Mouse (Mus musculus): ENCODE results near the gene Abcc9. TPM values are rescaled to one million over a fixed set of nuclear protein-coding genes. Genes with fewer than 3 reads are reported as not detected.

Abcc9 gene
- total RNA-seq (2021) = 100 to 1,000 TPM; 220 to 258 TPM

GRCm38 (mm10) chr6:142701652-142702637, at the start of gene Abcc9:
Gene Abcc9, minus strand, starts transcription at chr6:142702315.
- DNase-seq = peak; percentile 72 to 74
- intact Hi-C loops (cut with DNase I) = no loop called here

DNA sequence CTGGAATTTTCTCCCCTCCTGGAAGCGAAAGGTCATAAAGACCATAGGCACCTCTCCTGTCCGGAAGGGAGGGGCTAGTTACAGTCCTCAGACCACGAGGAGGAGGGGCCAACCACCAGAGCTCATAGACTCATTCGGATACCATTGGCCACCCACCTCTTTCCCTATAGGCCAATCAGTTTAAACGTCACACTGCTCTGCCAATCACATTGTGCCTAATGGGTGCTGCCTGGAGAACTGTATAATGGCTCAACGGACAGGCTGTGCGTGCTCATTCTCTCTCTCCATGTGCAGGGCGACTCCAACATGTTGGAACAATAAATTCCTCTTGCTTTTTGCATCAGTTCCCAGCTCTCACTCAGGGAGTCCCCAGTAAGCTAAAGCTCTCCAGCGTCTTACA, 49.2 kb upstream of the Abcc9 start:
- DNase-seq = no peak
- intact Hi-C loops (cut with DNase I) = loop anchor here (10.0 kb wide), 1 partner anchor 367 kb away; the partner anchor contains the start of genes Golt1b and Recql

GRCm38 (mm10) chr6:142748057-142748708, 46.1 kb upstream of the Abcc9 start:
- intact Hi-C loops (cut with DNase I) = no loop called here
- peak; percentile 55 to 60 for DNase-seq

GRCm38 (mm10) chr6:142747165-142747564, 45.0 kb upstream of the Abcc9 start:
- intact Hi-C loops (cut with DNase I) = no loop called here
- DNase-seq = no peak

- intact Hi-C loops (cut with DNase I) = no loop called here
- DNase-seq = no peak
These were observed 44.6 kb upstream of the Abcc9 start for GRCm38 (mm10) chr6:142746765-142747164.

GRCm38 (mm10) chr6:142745484-142745883, 43.4 kb upstream of the Abcc9 start:
- intact Hi-C loops (cut with DNase I) = no loop called here
- DNase-seq = no peak

DNA sequence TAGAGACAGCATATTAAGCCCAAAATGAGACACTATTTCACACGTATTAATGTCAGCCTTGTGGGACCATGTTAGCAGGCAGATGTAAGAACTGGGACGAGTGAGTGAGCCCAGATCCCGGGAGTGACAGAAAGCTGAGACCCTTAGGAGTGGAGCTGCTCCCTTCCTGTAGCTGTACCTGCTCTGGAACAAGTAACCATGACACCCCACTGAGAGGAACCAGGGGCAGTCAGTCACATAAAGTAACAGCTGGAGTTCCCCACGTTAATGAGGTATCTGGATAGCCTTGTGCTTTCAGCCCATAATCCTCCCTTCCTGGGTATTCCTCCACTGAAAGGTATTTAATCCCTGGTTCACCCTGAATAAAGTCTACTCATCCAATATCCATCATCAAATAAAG, 41.1 kb upstream of the Abcc9 start:
- intact Hi-C loops (cut with DNase I) = no loop called here
- no peak for DNase-seq

DNA sequence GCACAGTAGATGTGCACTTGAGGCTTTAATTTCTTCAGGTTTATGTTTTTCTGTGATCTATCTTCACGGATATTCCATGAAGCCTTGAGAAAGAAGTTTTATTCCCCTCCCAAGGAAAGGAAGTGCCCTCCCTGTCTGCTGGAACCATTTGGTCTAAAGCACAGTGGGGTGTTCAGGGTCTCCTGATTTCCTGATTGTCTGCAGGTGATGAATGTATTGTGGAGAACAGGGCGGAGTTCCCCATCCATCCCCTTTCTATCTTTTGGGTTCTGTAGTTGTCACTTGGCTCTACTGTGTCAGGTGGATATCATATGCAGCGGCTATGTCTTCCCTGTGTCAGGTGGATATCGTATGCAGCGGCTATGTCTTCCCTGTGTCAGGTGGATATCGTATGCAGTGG, 39.6 kb upstream of the Abcc9 start:
- DNase-seq = no peak
- intact Hi-C loops (cut with DNase I) = no loop called here

DNA sequence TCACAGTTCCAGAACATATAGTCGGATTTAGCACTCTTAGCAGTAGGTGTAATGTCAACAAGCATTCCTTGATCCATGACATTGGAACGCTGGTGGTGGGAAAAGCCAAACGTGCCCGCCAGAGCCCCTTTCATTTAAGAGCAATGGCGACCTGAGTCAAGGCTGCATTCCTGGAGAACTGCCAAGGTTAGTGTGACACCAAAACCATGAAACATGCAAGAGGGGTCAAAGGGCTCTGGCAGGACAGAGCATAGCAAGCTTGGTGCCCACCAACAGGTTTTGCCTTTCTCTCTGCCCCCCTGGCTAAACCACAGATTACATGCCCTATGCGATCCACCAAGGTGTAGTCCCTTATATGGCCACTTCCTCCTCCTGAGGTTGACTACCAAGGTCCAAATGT, 36.5 kb upstream of the Abcc9 start:
- DNase-seq = no peak
- intact Hi-C loops (cut with DNase I) = no loop called here

- intact Hi-C loops (cut with DNase I) = no loop called here
- DNase-seq = no peak
These were observed 36.1 kb upstream of the Abcc9 start for GRCm38 (mm10) chr6:142738225-142738624.

- intact Hi-C loops (cut with DNase I) = loop anchor here (1.0 kb wide), 1 partner anchor 210 kb away; no protein-coding TSS in a partner anchor
- peak; percentile 56 to 77 for DNase-seq
These were observed 33.3 kb upstream of the Abcc9 start for GRCm38 (mm10) chr6:142735302-142736005.

DNA sequence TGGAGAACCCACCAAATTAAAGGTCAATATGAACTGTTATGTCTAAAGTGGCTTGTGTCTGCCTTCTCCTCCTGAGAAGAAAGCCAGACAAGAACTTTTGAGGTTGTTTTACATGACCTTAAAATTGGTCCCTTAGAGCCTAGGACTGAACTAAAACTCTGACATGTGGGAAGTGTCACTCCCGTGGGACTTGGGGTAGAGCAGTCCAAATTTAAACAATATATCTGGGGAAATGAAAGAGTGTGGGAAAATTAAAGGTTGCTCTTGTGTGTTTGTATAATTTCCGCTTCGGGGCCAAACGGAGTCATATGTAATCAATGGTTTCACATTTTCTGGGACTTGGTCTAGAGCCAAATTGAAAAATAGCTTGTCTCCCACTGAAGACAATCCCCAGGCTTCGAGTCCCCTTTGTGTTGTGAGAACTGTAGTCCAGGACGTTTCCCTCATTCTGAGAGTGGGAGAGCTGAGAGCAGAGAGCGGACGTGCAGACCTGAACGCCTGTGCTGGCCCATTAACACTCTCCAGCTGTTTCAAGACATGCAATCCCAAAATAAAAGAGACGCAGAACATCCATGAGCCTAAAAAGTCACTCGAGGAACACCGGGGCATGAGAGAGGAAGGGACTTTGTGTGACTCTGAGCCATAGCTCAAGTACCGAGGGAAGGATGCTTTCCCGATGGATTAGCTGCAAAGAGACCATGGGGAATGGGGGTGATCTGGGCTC, 30.6 kb upstream of the Abcc9 start:
- intact Hi-C loops (cut with DNase I) = no loop called here
- DNase-seq = peak in 1 of 2 experiments; percentile 34

GRCm38 (mm10) chr6:142726032-142726431, 23.9 kb upstream of the Abcc9 start:
- no peak for DNase-seq
- intact Hi-C loops (cut with DNase I) = no loop called here

GRCm38 (mm10) chr6:142721731-142722130, 19.6 kb upstream of the Abcc9 start:
- DNase-seq = no peak
- intact Hi-C loops (cut with DNase I) = no loop called here

GRCm38 (mm10) chr6:142720641-142721040, 18.5 kb upstream of the Abcc9 start:
- intact Hi-C loops (cut with DNase I) = no loop called here

DNA sequence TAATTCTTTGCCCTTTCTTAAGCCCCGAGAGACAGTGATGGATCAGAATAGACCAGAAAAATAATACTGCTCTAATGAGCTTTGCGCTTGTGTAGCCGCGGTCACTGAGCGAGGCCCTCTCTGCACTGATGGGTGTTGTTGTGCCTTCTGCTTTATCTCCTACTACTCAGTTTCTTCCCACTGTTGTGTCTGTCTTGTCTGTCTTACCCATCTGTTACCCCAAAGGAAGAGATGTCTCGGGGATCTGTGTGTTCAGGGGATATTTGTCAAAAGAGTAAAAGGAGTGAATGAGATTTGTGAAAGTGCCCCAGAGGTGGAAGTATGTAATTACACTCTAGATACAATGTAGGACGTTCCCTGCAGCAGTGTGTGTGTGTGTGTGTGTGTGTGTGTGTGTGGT, 16.1 kb upstream of the Abcc9 start:
- no peak for DNase-seq
- intact Hi-C loops (cut with DNase I) = no loop called here

More at GRCm38 (mm10) chr6:142720641-142721040, 18.5 kb upstream of the Abcc9 start:
- peak in 1 of 2 experiments; percentile 46 for DNase-seq

GRCm38 (mm10) chr6:142717186-142717585, 15.1 kb upstream of the Abcc9 start:
- DNase-seq = no peak
- intact Hi-C loops (cut with DNase I) = no loop called here

DNA sequence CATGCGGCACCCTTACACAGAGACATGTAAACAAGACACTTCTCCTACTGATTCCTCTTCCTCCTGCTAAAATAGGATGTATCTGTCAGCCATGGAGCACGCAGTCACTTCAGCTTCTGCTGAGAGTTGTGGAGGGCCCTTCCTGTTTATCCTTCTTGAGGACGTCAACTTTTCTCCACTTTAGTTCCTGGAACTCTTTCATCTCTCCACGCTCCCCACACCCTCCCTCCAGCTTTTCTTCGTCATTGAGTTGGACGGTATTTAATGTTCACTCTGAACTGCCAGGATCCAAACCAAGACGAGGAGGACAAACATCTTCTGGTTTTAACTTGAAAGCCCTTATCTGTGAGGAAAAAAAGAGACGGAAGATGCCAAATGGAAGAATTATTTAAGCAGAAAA, 12.9 kb upstream of the Abcc9 start:
- DNase-seq = peak; percentile 43 to 47

GRCm38 (mm10) chr6:142711106-142711505, 9.0 kb upstream of the Abcc9 start:
- intact Hi-C loops (cut with DNase I) = no loop called here
- no peak for DNase-seq

More for the DNA sequence above, 12.9 kb upstream of the Abcc9 start:
- intact Hi-C loops (cut with DNase I) = no loop called here

- DNase-seq = no peak
- intact Hi-C loops (cut with DNase I) = no loop called here
These were observed 8.6 kb upstream of the Abcc9 start for GRCm38 (mm10) chr6:142710690-142711089.
